Mouse (Mus musculus): ENCODE results near the gene Mapk3. TPM values are rescaled to one million over a fixed set of nuclear protein-coding genes. Genes with fewer than 3 reads are reported as not detected.

Gene Mapk3
- 406 and 574 TPM in 2 replicates for polyA plus RNA-seq (2012; rRNA removed; ENCODE audit: low replicate concordance)

DNA sequence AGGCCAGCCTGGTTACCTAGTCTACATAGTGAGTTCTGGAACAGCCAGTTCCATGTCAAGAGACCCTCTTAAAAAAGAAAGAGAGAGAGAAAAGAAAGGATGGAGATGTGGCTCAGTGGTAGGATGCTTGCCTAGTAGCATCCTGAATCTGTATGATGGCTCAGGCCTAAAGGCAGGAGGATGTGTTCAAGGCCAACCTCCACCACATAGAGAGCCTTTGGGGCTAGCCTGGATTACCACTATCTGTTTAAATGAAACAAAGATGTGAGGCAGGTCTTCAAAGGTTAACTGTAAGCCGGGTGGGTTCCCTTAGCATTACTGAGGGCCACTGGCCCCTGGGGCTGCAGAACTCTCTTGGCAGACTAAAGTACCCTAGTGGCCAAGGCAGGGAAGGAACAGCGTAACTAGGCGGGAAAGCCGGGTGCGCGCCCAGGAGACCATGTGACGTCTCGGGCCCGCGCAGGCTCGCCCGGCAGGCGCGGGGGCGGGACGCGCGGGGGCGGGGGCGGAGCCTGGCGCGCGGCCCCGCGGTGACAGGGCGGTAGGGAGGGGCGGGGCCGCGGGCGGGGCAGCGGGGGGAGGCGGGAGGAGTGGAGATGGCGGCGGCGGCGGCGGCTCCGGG lies at the start of gene Mapk3:
TSS of gene Mapk3 (plus strand) at position 552 of the 622 bp plus-strand sequence.

DNA sequence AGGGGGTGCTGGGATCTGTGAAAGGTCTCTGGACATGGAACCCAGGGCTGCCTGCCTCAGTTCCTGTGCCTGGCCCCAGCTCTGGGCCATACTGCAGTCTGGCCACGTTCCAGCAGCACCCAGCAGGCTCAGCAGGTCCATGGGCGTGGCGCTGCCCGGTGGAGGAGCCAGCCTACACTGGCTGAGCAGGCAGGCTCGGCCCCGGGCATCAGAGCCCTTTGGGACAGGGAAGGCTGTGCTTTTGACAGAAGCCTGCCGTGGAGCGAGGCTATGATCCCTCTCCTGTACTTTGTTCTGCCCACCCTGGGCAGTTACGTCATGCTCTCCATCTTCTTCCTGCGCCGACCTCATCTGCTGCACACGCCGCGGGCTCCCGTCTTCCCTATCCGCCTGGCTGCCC lies 6.8 kb downstream of the Mapk3 start, which contains the start of gene Gdpd3:
TSS of gene Gdpd3 (plus strand) at position 134 of the 400 bp plus-strand sequence.

DNA sequence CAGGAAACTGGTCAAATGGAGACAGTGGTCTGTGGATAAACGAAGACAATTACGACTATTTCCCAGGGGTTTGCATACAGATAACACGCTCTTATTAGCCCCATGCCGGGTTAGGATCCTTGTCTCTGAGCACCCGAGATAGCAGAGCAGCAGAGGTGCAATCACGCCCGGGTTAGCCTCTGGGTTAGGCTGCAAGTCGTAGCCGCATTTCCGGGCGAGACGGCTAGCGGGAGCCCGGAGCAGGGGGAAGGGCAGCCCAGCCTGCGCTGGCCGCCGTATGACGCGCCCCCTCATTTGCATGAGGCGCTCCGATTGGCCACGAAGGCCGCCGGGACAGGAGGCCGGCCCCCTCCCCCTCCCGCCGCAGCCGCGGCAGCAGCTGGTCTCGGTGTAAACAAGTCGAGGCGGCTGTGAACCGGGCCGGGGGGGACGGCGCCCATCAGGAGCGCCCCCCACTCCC lies 17.2 kb downstream of the Mapk3 start, which contains the start of gene Ypel3:
TSS of gene Ypel3 (plus strand) at position 358 of the 460 bp plus-strand sequence.

DNA sequence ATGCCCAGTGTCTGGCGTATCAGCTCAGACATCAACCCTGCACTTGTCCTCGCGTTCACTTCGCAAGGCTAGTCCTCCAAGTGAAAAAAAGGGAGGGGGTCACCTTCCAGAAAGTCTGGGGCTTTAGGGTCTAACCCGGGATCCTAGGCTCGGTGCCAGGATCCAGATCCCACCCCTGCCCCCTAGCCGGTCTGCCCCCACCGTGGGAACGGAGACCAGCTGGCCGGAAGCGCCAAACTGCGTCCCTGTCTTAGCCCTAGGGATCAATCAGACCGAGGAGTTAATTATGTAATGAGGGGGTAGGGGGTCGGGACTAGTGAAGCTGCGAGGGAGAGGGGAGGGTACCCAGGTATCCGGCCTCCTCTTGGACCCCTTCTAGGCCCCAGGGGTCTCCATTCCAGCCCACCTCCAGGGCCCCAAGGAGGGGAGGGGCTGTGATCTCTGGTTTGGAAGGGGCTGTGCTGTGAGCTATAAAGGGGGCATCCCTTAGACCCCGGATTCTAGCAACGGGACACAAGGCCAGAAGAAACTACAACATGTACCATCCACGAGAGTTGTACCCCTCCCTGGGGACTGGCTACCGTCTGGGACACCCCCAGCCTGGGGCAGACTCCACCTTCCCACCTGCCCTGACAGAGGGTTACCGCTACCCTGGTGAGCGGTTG lies 21.7 kb downstream of the Mapk3 start, which contains the start of gene Tbx6:
TSS of gene Tbx6 (plus strand) at position 513 of the 665 bp plus-strand sequence.

DNA sequence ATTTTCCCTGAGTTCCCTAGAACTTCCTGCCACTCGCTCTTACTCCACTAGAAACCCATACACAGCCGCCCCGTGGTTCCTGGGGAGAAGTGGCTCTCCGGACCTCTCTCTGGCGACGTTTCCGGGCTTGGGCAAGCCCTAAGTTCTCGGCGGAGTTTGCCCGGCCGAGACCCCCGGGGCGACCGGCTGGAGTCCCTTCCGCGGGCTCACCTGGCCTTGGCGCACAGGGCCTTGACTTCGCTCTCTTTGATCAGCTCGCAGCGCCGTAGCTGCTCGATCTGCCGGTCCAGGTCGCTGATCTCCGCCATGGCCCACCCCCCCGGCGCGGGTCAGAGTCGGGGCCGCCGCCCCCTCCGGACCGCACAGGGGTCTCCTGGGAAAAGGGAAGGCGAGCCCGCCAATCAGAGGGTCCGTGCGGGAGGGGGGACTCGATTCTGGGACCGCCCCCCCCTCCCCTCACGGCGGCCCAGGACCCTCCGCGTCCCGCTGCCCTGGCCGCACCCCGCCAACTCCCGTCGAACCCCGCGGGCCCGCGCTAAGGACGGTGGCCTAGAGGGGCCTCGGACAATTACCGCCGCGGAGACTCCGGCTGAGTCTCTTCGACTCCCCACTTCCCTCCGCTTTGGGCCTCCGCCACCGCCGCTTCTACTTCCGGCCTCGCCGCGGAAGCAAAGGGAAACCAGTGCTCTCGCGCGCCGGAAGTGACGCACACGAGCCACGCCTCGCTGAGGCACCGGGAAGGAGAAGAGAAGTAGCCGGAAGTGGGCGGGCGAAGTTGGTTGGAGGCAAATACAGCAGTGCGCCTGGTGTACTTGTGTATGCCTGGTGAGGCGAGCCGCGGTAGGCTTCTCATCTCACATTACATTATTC lies 32.7 kb downstream of the Mapk3 start, which contains the start of gene Ppp4c:
TSS of gene Ppp4c (minus strand) at position 646 of the 870 bp plus-strand sequence.

DNA sequence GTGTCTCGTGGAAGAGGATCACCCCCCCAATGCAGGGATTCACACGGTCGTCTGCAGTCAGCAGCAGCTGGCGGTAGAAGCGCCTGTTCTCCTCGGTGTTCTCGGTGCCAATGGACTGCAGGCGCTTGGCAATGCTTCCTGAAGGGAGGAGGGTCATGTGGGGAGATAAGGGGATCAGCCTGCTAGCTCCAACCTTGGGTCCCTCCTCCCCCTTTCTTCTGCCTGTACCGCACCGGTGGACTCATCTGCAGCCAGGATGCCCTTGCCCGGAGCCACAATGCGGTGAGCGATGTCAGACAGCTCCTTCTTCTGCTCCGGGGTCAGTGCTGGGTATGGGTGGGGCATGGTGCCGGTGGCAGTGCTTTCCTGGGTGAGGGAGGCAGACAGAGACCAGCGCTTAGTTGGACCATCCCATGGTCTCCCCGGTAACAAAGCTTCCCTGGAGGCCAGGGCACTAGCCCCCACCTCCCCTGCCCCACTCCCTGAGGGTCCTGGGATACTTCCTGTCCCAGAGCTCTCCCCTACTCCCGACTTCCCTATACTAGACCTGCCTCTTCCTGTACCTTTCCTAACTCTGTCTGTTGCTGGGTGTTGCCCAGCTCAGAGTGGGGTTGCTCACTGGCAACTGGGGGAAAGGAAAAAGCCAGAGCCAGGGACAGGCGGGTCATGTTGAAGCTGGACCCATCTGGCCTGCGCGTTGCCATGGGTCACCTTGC lies 38.2 kb downstream of the Mapk3 start, which contains the start of gene Fam57b:
TSS of gene Fam57b (plus strand) at position 258 of the 716 bp plus-strand sequence.

Other genes starting within 250 kb of the Mapk3 start
- gene Eif3c, start 193.2 kb upstream of the Mapk3 start, polyA plus RNA-seq (2012; rRNA removed; ENCODE audit: low replicate concordance), result 45.2 and 60.5 TPM in 2 replicates
- 2.4 and 4.9 TPM in 2 replicates for gene Apobr, start 174.7 kb upstream of the Mapk3 start, polyA plus RNA-seq (2012; rRNA removed; ENCODE audit: low replicate concordance)
- gene Cln3, start 173.8 kb upstream of the Mapk3 start, polyA plus RNA-seq (2012; rRNA removed; ENCODE audit: low replicate concordance), result 55.8 and 56.6 TPM in 2 replicates
- 0.12 and 1.1 TPM in 2 replicates for gene Il27, start 164.7 kb upstream of the Mapk3 start, polyA plus RNA-seq (2012; rRNA removed; ENCODE audit: low replicate concordance)
- gene Nupr1, start 128.7 kb upstream of the Mapk3 start, polyA plus RNA-seq (2012; rRNA removed; ENCODE audit: low replicate concordance), result 4.9 and 28.0 TPM in 2 replicates
- 24.0 and 43.5 TPM in 2 replicates for gene Sgf29, start 110.3 kb upstream of the Mapk3 start, polyA plus RNA-seq (2012; rRNA removed; ENCODE audit: low replicate concordance)
- 4.1 and 9.7 TPM in 2 replicates for gene Sult1a1, start 83.2 kb upstream of the Mapk3 start, polyA plus RNA-seq (2012; rRNA removed; ENCODE audit: low replicate concordance)
- gene Bola2, start 64.2 kb upstream of the Mapk3 start, polyA plus RNA-seq (2012; rRNA removed; ENCODE audit: low replicate concordance), result 33.6 and 37.5 TPM in 2 replicates
- gene Slx1b, start 63.8 kb upstream of the Mapk3 start, polyA plus RNA-seq (2012; rRNA removed; ENCODE audit: low replicate concordance), result 13.1 and 17.4 TPM in 2 replicates
- gene Coro1a, start 51.8 kb upstream of the Mapk3 start, polyA plus RNA-seq (2012; rRNA removed; ENCODE audit: low replicate concordance), result 60.7 and 132 TPM in 2 replicates
- 8.1 and 8.2 TPM in 2 replicates for gene Gdpd3, start 6.7 kb downstream of the Mapk3 start, polyA plus RNA-seq (2012; rRNA removed; ENCODE audit: low replicate concordance)
- gene Ypel3, start 17.4 kb downstream of the Mapk3 start, polyA plus RNA-seq (2012; rRNA removed; ENCODE audit: low replicate concordance), result 262 and 424 TPM in 2 replicates
- 2.1 and 3.5 TPM in 2 replicates for gene Tbx6, start 21.9 kb downstream of the Mapk3 start, polyA plus RNA-seq (2012; rRNA removed; ENCODE audit: low replicate concordance)
- 89.9 and 160 TPM in 2 replicates for gene Ppp4c, start 32.9 kb downstream of the Mapk3 start, polyA plus RNA-seq (2012; rRNA removed; ENCODE audit: low replicate concordance)
- 5.2 TPM in 2 replicates for gene Fam57b, start 38.1 kb downstream of the Mapk3 start, polyA plus RNA-seq (2012; rRNA removed; ENCODE audit: low replicate concordance)
- gene 4930451I11Rik, start 72.0 kb downstream of the Mapk3 start, polyA plus RNA-seq (2012; rRNA removed; ENCODE audit: low replicate concordance), result not detected in 2 replicates
- gene Doc2a, start 87.8 kb downstream of the Mapk3 start, polyA plus RNA-seq (2012; rRNA removed; ENCODE audit: low replicate concordance), result 0.76 TPM in 1 of 2 replicates, not detected in the other
- 2.7 and 5.0 TPM in 2 replicates for gene Hirip3, start 102.4 kb downstream of the Mapk3 start, polyA plus RNA-seq (2012; rRNA removed; ENCODE audit: low replicate concordance)
- gene Ino80e, start 102.8 kb downstream of the Mapk3 start, polyA plus RNA-seq (2012; rRNA removed; ENCODE audit: low replicate concordance), result 44.3 and 46.4 TPM in 2 replicates
- gene Taok2, start 125.1 kb downstream of the Mapk3 start, polyA plus RNA-seq (2012; rRNA removed; ENCODE audit: low replicate concordance), result 70.4 and 83.1 TPM in 2 replicates
- 203 and 206 TPM in 2 replicates for gene Tmem219, start 163.3 kb downstream of the Mapk3 start, polyA plus RNA-seq (2012; rRNA removed; ENCODE audit: low replicate concordance)
- 13.9 and 20.5 TPM in 2 replicates for gene Kctd13, start 169.3 kb downstream of the Mapk3 start, polyA plus RNA-seq (2012; rRNA removed; ENCODE audit: low replicate concordance)
- gene Asphd1, start 190.0 kb downstream of the Mapk3 start, polyA plus RNA-seq (2012; rRNA removed; ENCODE audit: low replicate concordance), result 0.30 and 0.55 TPM in 2 replicates
- 1.6 and 2.2 TPM in 2 replicates for gene Sez6l2, start 191.0 kb downstream of the Mapk3 start, polyA plus RNA-seq (2012; rRNA removed; ENCODE audit: low replicate concordance)
- 215 and 466 TPM in 2 replicates for gene Cdipt, start 216.3 kb downstream of the Mapk3 start, polyA plus RNA-seq (2012; rRNA removed; ENCODE audit: low replicate concordance)
- 0.09 and 0.42 TPM in 2 replicates for gene Cdiptos, start 216.5 kb downstream of the Mapk3 start, polyA plus RNA-seq (2012; rRNA removed; ENCODE audit: low replicate concordance)

Data from duodenum, adult 2 months (tissue).